Mouse (Mus musculus) limb, embryonic 11.5 days (tissue): ENCODE measurements around the gene Arhgap23. TPM values are rescaled to one million over a fixed set of nuclear protein-coding genes. Genes with fewer than 3 reads are reported as not detected.
A peak's percentile ranks its signal among the peaks of the same experiment; 100 is the strongest.

Experiments used
- ATAC-seq: fragments of 200-750 bp; cut with Nextera tagmentation; 2 replicates; pipeline ENCODE4 v1.8.0; 2017; ENCODE audit warnings: low read depth; ENCODE audit not compliant: insufficient number of reproducible peaks, low FRiP score, low TSS enrichment
- DNase-seq: peaks from one replicate; pipeline ENCODE4 v3.0.0-alpha.2; 2015; ENCODE audit warnings: low spot score
- H3K27ac ChIP-seq: fragments of 300-500 bp; sonication (generic); replicated peaks from 2 replicates; pipeline ENCODE4 v1.5.1; 2014; ENCODE audit warnings: low read depth, mild to moderate bottlenecking, low read length
- H3K27me3 ChIP-seq: fragments of 300-500 bp; sonication (generic); 2 replicates; pipeline ENCODE4 v1.6.1; 2014; ENCODE audit warnings: mild to moderate bottlenecking, low read length, mixed read lengths; ENCODE audit not compliant: control insufficient read depth, insufficient read depth
- H3K36me3 ChIP-seq: fragments of 300-500 bp; sonication (generic); 2 replicates; pipeline ENCODE4 v1.6.1; 2014; ENCODE audit warnings: mild to moderate bottlenecking, low read length, moderate library complexity, mixed read lengths; ENCODE audit not compliant: control insufficient read depth, insufficient read depth
- H3K4me1 ChIP-seq: fragments of 300-500 bp; sonication (generic); 2 replicates; pipeline ENCODE4 v1.6.1; 2014; ENCODE audit warnings: low read length, mixed read lengths; ENCODE audit not compliant: control insufficient read depth, insufficient read depth
- H3K4me2 ChIP-seq: fragments of 300-500 bp; sonication (generic); 2 replicates; pipeline ENCODE4 v1.6.1; 2014; ENCODE audit warnings: low read depth, mild to moderate bottlenecking, moderate library complexity; ENCODE audit not compliant: severe bottlenecking
- H3K4me3 ChIP-seq: fragments of 300-500 bp; sonication (generic); 2 replicates; pipeline ENCODE4 v1.5.1; 2014; ENCODE audit warnings: low read depth, low read length
- H3K9ac ChIP-seq: fragments of 300-500 bp; sonication (generic); 2 replicates; pipeline ENCODE4 v1.6.1; 2014; ENCODE audit warnings: mild to moderate bottlenecking, low read length
- H3K9me3 ChIP-seq: fragments of 300-500 bp; sonication (generic); 2 replicates; pipeline ENCODE4 v1.6.1; 2016; ENCODE audit warnings: low read length; ENCODE audit not compliant: control insufficient read depth
- WGBS: fragments of 180-500 bp; shearing (Covaris S2); extraction: QIAGEN DNeasy Blood & Tissue Kit; methylation state at CpG from one replicate; pipeline ENCODE4 v1.1.7; 2014; 5-methylcytosine and 5-hydroxymethylcytosine counted together
- polyA plus RNA-seq: library from polyadenylated mRNA; unstranded; fragments of >200 nt; fragmentation: Nextera tagmentation; extraction: Ambion mirVana; gene quantifications from 2 replicates; pipeline ENCODE4 v1.2.1, GENCODE M21; 2014

Gene Arhgap23
- polyA plus RNA-seq, 1 experiment from 2014 or later: 4.2 TPM

DNA sequence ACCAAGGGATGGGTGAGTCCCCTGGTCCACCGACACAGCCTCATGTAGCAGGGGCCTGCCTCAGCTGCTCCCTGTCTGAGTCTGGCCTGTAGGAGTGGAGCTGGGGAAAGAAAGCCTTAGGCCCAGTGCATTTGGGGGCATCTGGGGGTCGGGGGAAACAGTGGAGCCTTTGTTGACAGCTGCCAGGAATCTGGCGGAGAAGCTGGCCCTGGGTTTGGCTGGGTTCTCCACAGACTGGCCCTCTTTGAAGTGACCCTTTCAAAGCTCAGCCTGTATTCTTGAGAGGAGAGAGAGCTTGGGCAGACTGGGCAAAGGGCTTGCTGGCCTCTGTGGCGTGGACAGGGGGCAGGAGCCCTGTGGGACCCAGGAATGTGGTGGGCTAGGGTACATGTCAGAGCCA is 7.2 kb downstream of the Arhgap23 start:
- Histone ChIP-seq H3K27me3 (no peaks in the 10 kb centered on the region), H3K9me3 (no peaks in the 10 kb centered on the region), H3K4me3 (no peak overlapping the region), H3K4me2 (no peak overlapping the region), H3K27ac (peak overlapping the region; percentile 76), H3K4me1 (peaks cover 14% of the 10 kb centered on the region), H3K36me3 (no peaks in the 10 kb centered on the region), H3K9ac (peak overlapping the region; percentile 9; the same call in 1 of the 2 replicates)
- peak; percentile 21; the same call in 1 of the 2 replicates for ATAC-seq
- 50% methylated on average over 4 of the region's 4 CpGs for WGBS
- no peak for DNase-seq

- Histone ChIP-seq H3K36me3 (no peaks in the 10 kb centered on the region), H3K27me3 (no peaks in the 10 kb centered on the region), H3K9me3 (no peaks in the 10 kb centered on the region), H3K4me2 (no peak overlapping the region), H3K4me1 (peaks cover 20% of the 10 kb centered on the region), H3K9ac (no peak overlapping the region), H3K4me3 (no peak overlapping the region), H3K27ac (no peak overlapping the region)
- 56% methylated on average over 5 of the region's 5 CpGs for WGBS
- DNase-seq (no peak), ATAC-seq (no peak)
Observed at GRCm38 (mm10) chr11:97424092-97424692, 8.9 kb downstream of the Arhgap23 start.

- Histone ChIP-seq H3K27ac (no peak overlapping the region), H3K36me3 (no peaks in the 10 kb centered on the region), H3K4me1 (peaks cover 20% of the 10 kb centered on the region), H3K27me3 (no peaks in the 10 kb centered on the region), H3K9me3 (no peaks in the 10 kb centered on the region), H3K4me3 (no peak overlapping the region), H3K4me2 (no peak overlapping the region), H3K9ac (no peak overlapping the region)
- no peak for ATAC-seq
- no peak for DNase-seq
- 80% methylated on average over 3 of the region's 3 CpGs for WGBS
Observed at GRCm38 (mm10) chr11:97424802-97425201, 9.5 kb downstream of the Arhgap23 start.

GRCm38 (mm10) chr11:97427794-97428725 is 12.7 kb downstream of the Arhgap23 start:
- Histone ChIP-seq H3K4me2 (peak overlapping the region; percentile 72), H3K4me1 (peaks cover 12% of the 10 kb centered on the region), H3K9ac (peak overlapping the region; percentile 43; the same call in 1 of the 2 replicates), H3K4me3 (peak overlapping the region; percentile 20), H3K27me3 (no peaks in the 10 kb centered on the region), H3K9me3 (no peaks in the 10 kb centered on the region), H3K36me3 (no peaks in the 10 kb centered on the region), H3K27ac (0 out of 2 replicates have a peak overlapping the region, but pooled peaks have one; percentile 21)
- 1% methylated on average over 32 of the region's 32 CpGs for WGBS
- ATAC-seq (peak; percentile 88), DNase-seq (peak; percentile 83)

- DNase-seq: no peak
- no peaks in the 10 kb centered on the region for H3K36me3 ChIP-seq
- 60% methylated on average over 4 of the region's 4 CpGs for WGBS
- peak overlapping the region; percentile 72; the same call in 1 of the 2 replicates for H3K4me2 ChIP-seq
- H3K9ac ChIP-seq: no peak overlapping the region
- ATAC-seq: no peak
- H3K4me3 ChIP-seq: peak overlapping the region; percentile 20; the same call in 1 of the 2 replicates
- no peaks in the 10 kb centered on the region for H3K27me3 ChIP-seq
- H3K27ac ChIP-seq: no peak overlapping the region
- no peaks in the 10 kb centered on the region for H3K9me3 ChIP-seq
- peaks cover 12% of the 10 kb centered on the region for H3K4me1 ChIP-seq
Observed at GRCm38 (mm10) chr11:97428726-97429077, 13.4 kb downstream of the Arhgap23 start.

DNA sequence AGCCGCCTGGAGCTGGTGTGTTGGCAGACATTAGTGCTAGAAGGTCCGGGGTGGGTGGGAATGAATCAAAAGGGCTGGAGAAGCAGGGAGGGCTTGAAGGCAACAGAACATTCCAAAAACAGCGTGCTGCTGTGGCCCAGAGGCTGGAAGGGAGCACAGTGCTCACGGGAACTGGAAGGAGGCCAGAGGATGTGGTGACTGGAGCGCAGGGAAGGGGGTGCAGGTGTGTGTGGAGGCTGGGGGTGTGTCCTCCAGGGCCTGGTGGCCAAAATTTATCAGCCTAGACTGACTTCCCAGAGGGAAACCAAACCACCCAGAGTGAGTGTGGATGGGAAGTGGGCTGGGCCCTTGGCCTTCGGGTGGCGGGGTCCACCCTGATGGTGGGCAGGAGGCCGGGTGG is 14.3 kb downstream of the Arhgap23 start:
- DNase-seq (no peak), ATAC-seq (no peak)
- peaks cover 13% of the 10 kb centered on the region for H3K4me1 ChIP-seq
- H3K36me3 ChIP-seq: no peaks in the 10 kb centered on the region
- H3K27me3 ChIP-seq: no peaks in the 10 kb centered on the region
- H3K9me3 ChIP-seq: no peaks in the 10 kb centered on the region
- no peak overlapping the region for H3K9ac ChIP-seq
- H3K27ac ChIP-seq: no peak overlapping the region
- H3K4me2 ChIP-seq: no peak overlapping the region
- H3K4me3 ChIP-seq: no peak overlapping the region
- 83% methylated on average over 8 of the region's 8 CpGs for WGBS

GRCm38 (mm10) chr11:97432015-97432414 is 16.7 kb downstream of the Arhgap23 start:
- no peak overlapping the region for H3K27ac ChIP-seq
- H3K9me3 ChIP-seq: no peaks in the 10 kb centered on the region
- DNase-seq (peak; percentile 70), ATAC-seq (no peak)
- H3K9ac ChIP-seq: no peak overlapping the region
- no peaks in the 10 kb centered on the region for H3K27me3 ChIP-seq
- no peak overlapping the region for H3K4me2 ChIP-seq
- H3K4me3 ChIP-seq: no peak overlapping the region
- peaks cover 25% of the 10 kb centered on the region for H3K4me1 ChIP-seq
- no peaks in the 10 kb centered on the region for H3K36me3 ChIP-seq
- 10% methylated on average over 3 of the region's 3 CpGs for WGBS

DNA sequence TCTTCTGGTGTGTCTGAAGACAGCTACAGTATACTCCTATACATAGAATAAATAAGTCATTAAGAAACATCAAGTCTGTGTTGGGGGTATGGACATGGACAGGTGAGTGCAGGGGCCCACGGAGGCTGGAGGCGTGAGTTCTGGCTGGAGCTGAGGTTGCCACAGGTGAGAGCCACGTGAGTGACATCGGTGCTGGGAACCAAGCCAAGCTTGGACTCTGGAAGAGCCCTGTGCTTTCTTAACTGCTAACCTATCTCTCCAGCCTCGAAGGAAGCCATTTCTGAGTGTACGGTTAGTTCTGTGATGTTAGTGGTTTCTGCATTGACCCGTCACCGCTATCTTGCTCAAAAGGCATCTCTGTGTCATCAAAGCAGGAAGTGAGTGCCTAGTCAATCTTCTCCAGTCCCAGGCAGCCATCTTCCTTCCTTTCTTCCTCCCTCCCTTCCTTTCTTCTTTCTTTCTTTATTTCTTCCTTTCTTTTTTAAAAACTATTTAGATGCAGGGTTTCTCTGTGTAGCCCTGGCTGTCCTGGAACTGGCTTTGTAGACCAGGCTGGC is 17.7 kb downstream of the Arhgap23 start:
- Histone ChIP-seq H3K9ac (no peak overlapping the region), H3K9me3 (no peaks in the 10 kb centered on the region), H3K27ac (no peak overlapping the region), H3K4me3 (no peak overlapping the region), H3K4me1 (peaks cover 26% of the 10 kb centered on the region), H3K27me3 (no peaks in the 10 kb centered on the region), H3K36me3 (no peaks in the 10 kb centered on the region), H3K4me2 (no peak overlapping the region)
- ATAC-seq (no peak), DNase-seq (no peak)
- 88% methylated on average over 8 of the region's 8 CpGs for WGBS
